Mouse (Mus musculus) MEL (cell line): ENCODE measurements at regions not wholly inside any gene's neighbourhood (a gene's known extent, or its start where the extent isn't known, plus 50 kb on each side); places are given as distances from the start of the nearest gene placed in this dataset.

ENCODE experiments used
- DNase-seq: peaks from one replicate; pipeline ENCODE4 v3.0.0; 2011; ENCODE audit warnings: low read depth, low spot score
- H3K27ac ChIP-seq: 2 replicates; pipeline ENCODE4 v1.5.1; 2012; ENCODE audit warnings: low read depth, mild to moderate bottlenecking, control low read depth, low read length, moderate library complexity; ENCODE audit not compliant: control insufficient read depth
- H3K27me3 ChIP-seq, 2 experiments: fragments of 150-350 bp in 1 of 2; sonication (generic) in 1 of 2; 2 replicates each; pipeline ENCODE4 v1.6.1; 2012; ENCODE audit warnings: low read length in 2 of 2, mild to moderate bottlenecking in 2 of 2, improper control_type of control experiment in 1 of 2, moderate library complexity in 1 of 2; ENCODE audit not compliant: insufficient read depth in 2 of 2, control insufficient read depth in 1 of 2
- H3K36me3 ChIP-seq, 2 experiments: 2 replicates each; pipeline ENCODE4 v1.6.1; 2012 to 2014; ENCODE audit warnings: low read length in 2 of 2, improper control_type of control experiment in 1 of 2, inconsistent platforms in 1 of 2, mild to moderate bottlenecking in 1 of 2; ENCODE audit not compliant: insufficient read depth in 2 of 2, control insufficient read depth in 1 of 2
- H3K4me1 ChIP-seq, 2 experiments: fragments of 150-350 bp in 1 of 2; sonication (generic) in 1 of 2; 2 replicates each; pipeline ENCODE4 v1.6.1; 2012; ENCODE audit warnings: low read length in 2 of 2, improper control_type of control experiment in 1 of 2, mild to moderate bottlenecking in 1 of 2; ENCODE audit not compliant: insufficient read depth in 2 of 2, control insufficient read depth in 1 of 2
- H3K4me3 ChIP-seq, 2 experiments: fragments of 150-350 bp in 1 of 2; sonication (generic) in 1 of 2; 2 replicates each; pipeline ENCODE4 v1.5.1; 2012; ENCODE audit warnings: low read depth in 2 of 2, low read length in 2 of 2, mild to moderate bottlenecking in 2 of 2, moderate library complexity in 2 of 2, control low read depth in 1 of 2, improper control_type of control experiment in 1 of 2; ENCODE audit not compliant: control insufficient read depth in 1 of 2, insufficient read depth in 1 of 2
- H3K79me2 ChIP-seq: 2 replicates; pipeline ENCODE4 v1.6.1; 2012; ENCODE audit warnings: mild to moderate bottlenecking, low read length, moderate library complexity; ENCODE audit not compliant: control insufficient read depth, poor library complexity, insufficient read depth
- H3K9ac ChIP-seq: 2 replicates; pipeline ENCODE4 v1.6.1; 2012; ENCODE audit warnings: low read depth, mild to moderate bottlenecking, control low read depth, low read length, moderate library complexity; ENCODE audit not compliant: control insufficient read depth, poor library complexity, severe bottlenecking
- H3K9me3 ChIP-seq: fragments of 150-350 bp; sonication (generic); replicated peaks from 2 replicates; pipeline ENCODE4 v1.6.1; 2012; ENCODE audit warnings: mild to moderate bottlenecking, low read length, improper control_type of control experiment, moderate library complexity; ENCODE audit not compliant: insufficient read depth
- E2F4 ChIP-seq: IDR thresholded peaks from 2 replicates; pipeline ENCODE4 v1.6.1; 2011; ENCODE audit warnings: low read depth, low read length, improper control_type of control experiment, borderline replicate concordance
- ELF1 ChIP-seq: IDR thresholded peaks from 2 replicates; pipeline ENCODE4 v1.6.1; 2014; ENCODE audit warnings: low read depth, mild to moderate bottlenecking, inconsistent platforms, low read length, improper control_type of control experiment, moderate library complexity
- EP300 ChIP-seq, 2 experiments: IDR thresholded peaks; 2 replicates each; pipeline ENCODE4 v1.6.1; 2011; ENCODE audit warnings: improper control_type of control experiment in 2 of 2, low read length in 2 of 2, low read depth in 1 of 2, mild to moderate bottlenecking in 1 of 2
- ETS1 ChIP-seq: IDR thresholded peaks from 2 replicates; pipeline ENCODE4 v1.6.1; 2012; ENCODE audit warnings: low read depth, mild to moderate bottlenecking, inconsistent platforms, low read length, improper control_type of control experiment, moderate library complexity
- JUND ChIP-seq: IDR thresholded peaks from 2 replicates; pipeline ENCODE4 v1.6.1; 2011; ENCODE audit warnings: low read depth, mild to moderate bottlenecking, improper control_type of control experiment, low read length
- KAT2A ChIP-seq: conservative IDR thresholded peaks from 2 replicates; pipeline ENCODE4 v1.6.1; 2012; ENCODE audit warnings: low read depth, low read length, improper control_type of control experiment, inconsistent platforms
- MXI1 ChIP-seq: IDR thresholded peaks from 2 replicates; pipeline ENCODE4 v1.6.1; 2011; ENCODE audit warnings: mild to moderate bottlenecking, low read depth, low read length, improper control_type of control experiment
- MYC ChIP-seq: IDR thresholded peaks from 2 replicates; pipeline ENCODE4 v1.6.1; 2011; ENCODE audit warnings: low read depth, mild to moderate bottlenecking, low read length, improper control_type of control experiment, moderate library complexity
- NRF1 ChIP-seq: IDR thresholded peaks from 2 replicates; pipeline ENCODE4 v1.6.1; 2014; ENCODE audit warnings: low read depth, mild to moderate bottlenecking, inconsistent platforms, low read length, improper control_type of control experiment, moderate library complexity; ENCODE audit not compliant: poor library complexity, insufficient read depth, severe bottlenecking
- POLR2AphosphoS2 ChIP-seq: IDR thresholded peaks from 2 replicates; pipeline ENCODE4 v1.6.1; 2011; ENCODE audit warnings: low read length, improper control_type of control experiment
- POLR2AphosphoS5 ChIP-seq: IDR thresholded peaks from 2 replicates; pipeline ENCODE4 v1.6.1; 2012; ENCODE audit warnings: low read depth, borderline replicate concordance, mild to moderate bottlenecking, inconsistent platforms, low read length, moderate library complexity, mixed read lengths
- SIN3A ChIP-seq: IDR thresholded peaks from 2 replicates; pipeline ENCODE4 v1.6.1; 2012; ENCODE audit warnings: low read length, improper control_type of control experiment, inconsistent platforms
- TCF12 ChIP-seq: IDR thresholded peaks from 2 replicates; pipeline ENCODE4 v1.6.1; 2014; ENCODE audit warnings: low read depth, mild to moderate bottlenecking, inconsistent platforms, low read length, improper control_type of control experiment, moderate library complexity
- USF2 ChIP-seq, 2 experiments: IDR thresholded peaks; 2 replicates each; pipeline ENCODE4 v1.6.1; 2011 to 2012; ENCODE audit warnings: improper control_type of control experiment in 2 of 2, low read length in 2 of 2, borderline replicate concordance in 1 of 2, inconsistent platforms in 1 of 2, low read depth in 1 of 2, mild to moderate bottlenecking in 1 of 2; ENCODE audit not compliant: insufficient read depth in 1 of 2
- ZKSCAN1 ChIP-seq: IDR thresholded peaks from 2 replicates; pipeline ENCODE4 v1.6.1; 2012; ENCODE audit warnings: low read depth, mild to moderate bottlenecking, inconsistent platforms, low read length, improper control_type of control experiment, moderate library complexity
- ZNF384 ChIP-seq: IDR thresholded peaks from 2 replicates; pipeline ENCODE4 v1.6.1; 2012; ENCODE audit warnings: low read depth, mild to moderate bottlenecking, inconsistent platforms, low read length, improper control_type of control experiment

- no peak for TF ChIP-seq ZKSCAN1
- no peak for TF ChIP-seq ZNF384
These were observed 879.8 kb downstream of the Ntrk3 start for GRCm38 (mm10) chr7:77857979-77858378.

GRCm38 (mm10) chr7:77855653-77856239 is 882.1 kb downstream of the Ntrk3 start:
- Histone ChIP-seq H3K9me3 (no peaks in the 10 kb centered on the region), H3K27me3 (no peaks in the 10 kb centered on the region; a peak in 1 of 4 replicates), H3K9ac (no peak overlapping the region)
- TF ChIP-seq MYC (no peak), NRF1 (no peak), SIN3A (no peak), EP300 (IDR thresholded peaks at IDR 0.05; ENCODE audit: low read depth in 1 of 2, low read length in 2 of 2) (no peak), E2F4 (no peak), KAT2A (no peak), ELF1 (no peak), ETS1 (no peak), JUND (no peak), MXI1 (no peak), POLR2AphosphoS5 (no peak), USF2 (IDR thresholded peaks at IDR 0.05; ENCODE audit: borderline replicate concordance in 1 of 2, insufficient read depth in 1 of 2, low read depth in 1 of 2, low read length in 2 of 2) (no peak), TCF12 (no peak), POLR2AphosphoS2 (no peak)
- TF ChIP-seq, all 39 proteins: peak for 0
- Histone ChIP-seq H3K79me2 (no peaks in the 10 kb centered on the region), H3K4me1 (no peaks in the 10 kb centered on the region), H3K4me3 (no peak overlapping the region), H3K36me3 (no peaks in the 10 kb centered on the region), H3K27ac (no peak overlapping the region)
- DNase-seq = no peak

More at GRCm38 (mm10) chr7:77857979-77858378, 879.8 kb downstream of the Ntrk3 start:
- Histone ChIP-seq H3K36me3 (no peaks in the 10 kb centered on the region), H3K27ac (no peak overlapping the region), H3K4me1 (no peaks in the 10 kb centered on the region), H3K79me2 (no peaks in the 10 kb centered on the region), H3K27me3 (no peaks in the 10 kb centered on the region; a peak in 1 of 4 replicates), H3K9me3 (no peaks in the 10 kb centered on the region), H3K9ac (no peak overlapping the region), H3K4me3 (no peak overlapping the region)
- no peak for DNase-seq
